Mouse (Mus musculus): ENCODE data around the gene Gm28551. TPM values are rescaled to one million over a fixed set of nuclear protein-coding genes. Genes with fewer than 3 reads are reported as not detected.

The Gm28551 gene
- total RNA-seq, 2 experiments from 2014 or later: not detected

Other genes with a start within 250 kb of the Gm28551 start
- gene 1700019A02Rik, start 165.0 kb downstream of the Gm28551 start, total RNA-seq (2021): not detected
- 10 to 100 TPM in 1 of 2 experiments, 1 to 10 TPM in 1; 9.8 to 10.3 TPM for gene Pms1, start 55.6 kb downstream of the Gm28551 start, total RNA-seq (2021)
- gene Ormdl1, start 55.6 kb downstream of the Gm28551 start, total RNA-seq (2021): 1 to 10 TPM; 7.8 to 8.0 TPM
- not detected for gene Gm28778, start 55.6 kb downstream of the Gm28551 start, total RNA-seq (2021)
- 10 to 100 TPM; 24.2 to 24.6 TPM for gene Osgepl1, start 39.0 kb downstream of the Gm28551 start, total RNA-seq (2021)
- not detected for gene Asdurf, start within 50 bp of the Gm28551 start, total RNA-seq (2021)
- gene Asnsd1, start 85 bp upstream of the Gm28551 start, total RNA-seq (2021): 10 to 100 TPM; 42.3 to 47.3 TPM